Mouse (Mus musculus) c-Kit-negative CD71-positive TER-119-positive erythroid progenitor cells, embryonic 14.5 days (primary cell): ENCODE measurements around the gene H2al1o.
"Not testable (repeated sequence)": the region's sequence is repeated elsewhere in the genome, so short reads cannot be mapped to it uniquely, and the experiment has no call there.

Experiments
- DNase-seq: peaks from one replicate; pipeline ENCODE4 v3.0.0-alpha.2; 2013; ENCODE audit warnings: low read depth, low spot score

The H2al1o gene

DNA sequence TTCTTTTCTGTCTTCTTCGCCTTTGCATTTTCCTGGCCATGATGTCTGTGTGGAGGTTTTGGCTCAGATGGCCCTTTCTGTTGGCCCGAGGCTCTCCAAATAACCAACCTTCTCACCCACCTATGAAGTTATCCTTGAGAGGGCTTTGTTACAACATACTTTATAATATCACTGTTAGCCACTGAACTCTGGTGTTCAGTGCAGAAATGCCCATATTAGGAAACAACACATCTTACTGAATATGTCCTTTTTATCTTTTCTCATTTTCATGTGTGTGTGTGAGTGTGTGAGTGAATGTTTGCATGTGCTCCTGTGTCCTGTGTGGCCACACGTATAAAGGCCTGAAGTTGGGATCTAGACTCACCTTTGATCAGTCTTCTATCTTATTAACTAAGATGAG lies at the start of gene H2al1o:
TSS of gene H2al1o (minus strand) at position 101 of the 400 bp plus-strand sequence.
- DNase-seq, result not testable (repeated sequence)

DNA sequence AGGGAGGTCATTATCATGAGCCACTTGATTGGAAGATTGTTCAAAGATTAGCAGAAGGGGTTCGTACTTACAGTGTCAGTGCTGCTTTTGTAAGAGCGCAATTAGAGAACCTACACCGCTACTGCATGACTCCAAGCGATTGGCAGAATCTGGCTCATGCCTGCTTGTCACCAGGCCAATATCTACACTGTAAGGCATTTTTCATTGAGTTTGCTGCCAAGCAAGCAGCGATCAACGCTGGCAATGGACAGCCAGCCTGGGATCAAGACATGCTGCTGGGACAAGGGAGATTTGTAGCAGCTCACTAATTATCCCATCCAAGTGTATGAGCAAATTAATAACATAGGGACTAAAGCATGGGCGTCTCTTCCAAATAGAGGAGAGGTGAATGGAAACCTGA lies 25.8 kb upstream of the H2al1o start:
- DNase-seq, result not testable (repeated sequence)

DNA sequence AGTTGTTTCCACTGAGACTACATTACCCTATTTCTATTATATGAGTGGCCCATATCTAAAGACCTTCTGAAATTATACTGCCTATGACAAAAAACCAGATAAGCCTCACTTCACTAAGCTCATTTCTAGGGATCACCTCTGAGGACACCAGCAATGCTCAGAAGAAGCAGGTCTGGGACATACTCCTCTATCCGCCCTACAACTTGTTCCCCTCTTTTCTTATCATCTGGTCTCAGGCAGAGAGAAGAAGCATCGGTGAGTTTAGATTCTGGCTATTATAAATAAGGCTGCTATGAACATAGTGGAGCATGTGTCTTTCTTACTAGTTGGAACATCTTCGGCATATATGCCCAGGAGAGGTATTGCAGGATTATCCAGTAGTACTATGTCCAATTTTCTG lies 35.3 kb downstream of the H2al1o start:
- DNase-seq, result no peak
